Mouse (Mus musculus) adrenal gland, postnatal 14 days (tissue): Measurements from ENCODE around the gene Icam1. TPM values are rescaled to one million over a fixed set of nuclear protein-coding genes. Genes with fewer than 3 reads are reported as not detected.

Source experiments
- DNase-seq: peaks from one replicate; pipeline ENCODE4 v3.0.0; 2021; ENCODE audit warnings: mixed read lengths
- long read RNA-seq, 2 experiments: library from polyadenylated mRNA; stranded (forward); transcript quantifications; one replicate each; pipeline ENCODE4 v2.0.0; 2021
- total RNA-seq: library from RNA; stranded (reverse); gene quantifications from 2 replicates; pipeline ENCODE4 v1.2.3, GENCODE M21; 2021

The Icam1 gene
- total RNA-seq: 12.7 and 13.8 TPM in 2 replicates
- long read RNA-seq, experiment 1, transcript Icam1-201 (7 exons, 2,535 nt): major isoform, 6 of 7 reads
- long read RNA-seq, experiment 1, partial matches to known transcripts: 0 of 7 reads
- long read RNA-seq, experiment 1, other reads (novel, unspliced or antisense): 1 of 7 reads
- long read RNA-seq, experiment 2, transcript Icam1-201 (7 exons, 2,535 nt): major isoform, 6 of 9 reads
- long read RNA-seq, experiment 2, partial matches to known transcripts: 1 of 9 reads
- long read RNA-seq, experiment 2, other reads (novel, unspliced or antisense): 2 of 9 reads

DNA sequence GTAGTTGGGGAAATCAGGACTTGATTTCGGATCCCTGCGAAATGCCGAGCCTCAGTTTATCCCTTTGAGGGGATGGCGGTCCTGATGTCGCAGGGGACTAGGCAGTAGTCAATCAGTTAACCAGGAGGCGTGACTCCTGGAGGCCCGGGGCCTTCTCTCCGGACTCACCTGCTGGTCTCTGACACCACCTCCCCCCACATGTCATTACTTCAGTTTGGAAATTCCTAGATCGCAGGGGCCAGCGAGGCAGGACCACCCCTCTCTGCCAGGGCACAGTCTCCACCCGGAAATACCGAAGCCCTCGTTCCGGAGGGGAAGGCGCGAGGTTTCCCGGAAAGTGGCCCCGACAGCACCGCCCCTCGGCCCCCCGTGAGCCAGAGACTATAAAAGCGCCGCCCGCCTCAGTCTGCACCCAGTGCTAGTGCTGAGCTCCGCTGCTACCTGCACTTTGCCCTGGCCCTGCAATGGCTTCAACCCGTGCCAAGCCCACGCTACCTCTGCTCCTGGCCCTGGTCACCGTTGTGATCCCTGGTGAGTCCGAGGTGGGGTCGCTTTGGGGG is at the start of gene Icam1:
Gene Icam1 (plus strand): TSS at position 415 of the 560 bp plus-strand sequence.
- DNase-seq: peak; percentile 80

DNA sequence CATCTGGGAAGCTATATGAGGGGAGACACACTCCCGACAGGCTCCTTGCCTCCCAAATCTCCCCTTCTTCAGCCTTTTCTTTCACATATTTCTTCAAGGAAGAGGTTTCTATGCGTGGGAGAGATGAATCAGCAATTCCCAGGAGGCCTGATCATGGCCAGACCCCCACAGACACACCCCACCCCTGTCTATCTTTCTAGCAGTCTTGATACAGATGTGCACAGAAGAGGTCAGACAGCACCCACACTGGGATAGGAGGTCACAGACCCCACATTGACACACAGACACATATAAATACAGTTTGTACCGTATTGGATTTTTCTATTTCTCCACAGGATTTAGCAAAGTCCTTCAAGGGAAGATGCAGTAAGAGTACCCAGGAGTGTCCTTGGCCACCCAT is 49.8 kb upstream of the Icam1 start:
- DNase-seq: no peak

DNA sequence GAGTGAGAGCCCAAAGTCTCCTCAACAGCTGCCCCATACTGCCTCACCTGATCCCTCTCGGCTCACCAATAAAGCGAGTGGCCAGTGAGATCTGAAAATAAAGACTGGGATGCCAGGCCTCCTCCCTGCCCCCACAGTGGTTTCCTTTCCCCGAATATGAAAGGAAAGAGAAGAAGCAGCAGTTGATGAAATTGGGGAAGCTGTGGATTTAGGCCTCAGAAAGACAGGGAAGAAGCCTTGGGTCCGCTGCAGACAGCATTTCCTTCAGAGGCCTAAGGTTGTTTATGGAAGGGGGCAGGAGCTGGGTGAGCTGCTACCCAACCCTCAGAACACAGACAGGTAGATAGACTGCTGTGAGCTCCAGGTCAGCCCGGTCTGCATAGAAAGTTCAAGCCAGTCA is 49.0 kb upstream of the Icam1 start:
- DNase-seq: no peak

DNA sequence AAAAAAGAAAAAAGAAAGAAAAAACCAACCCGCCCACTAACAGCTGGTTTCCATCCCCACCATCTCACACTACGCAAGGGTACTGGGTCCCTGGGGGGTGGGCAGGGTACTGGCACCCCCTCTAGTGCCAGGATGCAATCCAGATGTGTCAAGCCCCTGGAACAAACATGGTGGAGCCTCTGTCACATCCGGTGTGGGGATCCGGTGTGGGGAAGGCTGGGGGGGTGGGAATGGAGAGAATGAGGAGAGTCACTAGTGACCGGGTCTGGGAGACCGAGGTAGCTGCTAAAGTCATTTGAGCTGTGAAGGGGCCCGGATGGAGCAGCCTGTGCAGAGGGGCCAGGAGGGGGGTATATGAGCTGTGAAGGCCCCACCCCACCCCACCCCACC is 44.0 kb upstream of the Icam1 start:
- no peak for DNase-seq

DNA sequence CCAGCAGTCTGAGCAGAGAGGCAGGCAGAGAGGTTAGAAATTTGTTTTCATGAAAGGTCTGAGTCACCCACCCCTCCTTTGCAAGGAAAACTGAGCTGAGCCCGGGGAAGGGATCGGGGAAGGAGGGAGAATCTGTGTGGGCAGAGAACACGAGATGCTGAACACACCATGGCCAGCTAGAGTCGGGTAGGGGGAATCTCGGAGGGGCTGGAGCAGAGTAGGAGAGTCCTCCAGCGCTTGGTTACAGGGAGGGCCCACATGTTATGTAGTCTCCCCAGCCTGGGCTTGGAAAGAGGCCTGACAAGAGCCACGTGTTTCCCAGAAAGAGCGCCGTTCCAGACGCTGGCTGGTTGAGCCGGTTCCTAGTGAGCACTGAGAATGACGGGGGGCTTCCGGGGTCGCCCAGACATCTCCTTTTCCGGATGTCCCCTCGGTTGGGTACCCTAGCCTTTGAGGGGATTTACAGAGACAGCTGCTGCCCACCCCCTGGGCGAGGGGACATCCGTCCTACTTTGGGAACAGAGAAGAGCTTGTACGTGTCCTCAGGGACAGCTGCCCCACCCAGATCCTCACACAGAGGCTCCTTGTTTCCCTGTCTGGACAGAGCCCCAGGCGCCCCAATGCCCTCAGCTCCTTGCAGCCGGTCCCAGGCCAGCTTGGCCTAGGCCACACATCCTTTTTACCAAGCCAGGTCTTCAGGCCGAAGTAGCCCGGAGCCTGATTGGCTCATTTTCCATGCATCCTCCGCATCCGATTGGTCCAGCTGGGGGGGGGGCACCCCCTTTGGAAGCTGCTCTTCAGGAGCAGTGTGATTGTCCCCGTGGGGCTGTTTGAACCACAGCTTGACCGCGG is 43.4 kb upstream of the Icam1 start:
- peak; percentile 70 for DNase-seq

DNA sequence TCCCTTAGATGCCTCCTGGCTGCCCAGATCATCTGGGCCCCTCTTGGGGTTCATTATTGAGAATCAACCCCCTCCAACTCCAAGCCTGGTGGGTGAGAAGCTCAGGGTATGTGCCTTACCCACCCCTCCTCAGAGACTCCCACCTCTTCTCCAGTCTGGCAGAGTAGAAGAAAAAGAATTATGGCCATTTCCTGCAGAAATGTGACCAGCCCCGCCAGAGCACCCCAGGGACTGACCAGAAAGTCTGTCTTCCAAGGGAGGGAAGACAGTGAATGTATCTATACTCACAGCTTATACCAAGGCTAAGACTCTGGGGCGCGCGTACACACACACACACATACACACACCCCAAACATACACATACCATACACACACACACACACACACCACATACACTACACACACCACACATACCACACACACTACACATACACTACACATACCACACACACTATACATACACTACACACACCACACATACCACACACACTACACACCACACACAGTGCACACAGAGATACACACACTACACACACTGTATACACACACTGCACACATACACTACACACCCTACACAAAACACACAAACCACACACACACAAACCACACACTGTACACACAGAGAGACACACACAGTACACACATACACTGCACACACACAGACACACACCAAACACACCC is 42.6 kb upstream of the Icam1 start:
- DNase-seq: no peak

DNA sequence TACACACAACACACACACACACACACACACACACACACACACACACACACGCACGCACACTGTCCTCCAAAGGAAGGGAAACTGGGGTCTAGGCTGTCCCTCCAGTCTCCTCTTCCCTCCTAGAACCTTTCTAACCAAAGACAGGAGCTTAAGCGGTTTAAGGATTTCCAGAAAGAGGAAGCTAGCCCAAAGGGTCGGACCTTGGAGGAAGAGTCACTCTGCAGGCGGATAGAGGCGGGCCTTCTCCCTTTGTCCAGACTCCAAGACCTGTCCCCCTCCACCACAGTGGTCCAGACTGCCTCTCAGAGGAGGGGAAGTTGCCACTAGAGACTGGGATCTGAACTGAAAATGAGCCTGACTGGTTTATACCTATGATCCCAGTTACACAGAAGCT is 42.1 kb upstream of the Icam1 start:
- peak; percentile 46 for DNase-seq

DNA sequence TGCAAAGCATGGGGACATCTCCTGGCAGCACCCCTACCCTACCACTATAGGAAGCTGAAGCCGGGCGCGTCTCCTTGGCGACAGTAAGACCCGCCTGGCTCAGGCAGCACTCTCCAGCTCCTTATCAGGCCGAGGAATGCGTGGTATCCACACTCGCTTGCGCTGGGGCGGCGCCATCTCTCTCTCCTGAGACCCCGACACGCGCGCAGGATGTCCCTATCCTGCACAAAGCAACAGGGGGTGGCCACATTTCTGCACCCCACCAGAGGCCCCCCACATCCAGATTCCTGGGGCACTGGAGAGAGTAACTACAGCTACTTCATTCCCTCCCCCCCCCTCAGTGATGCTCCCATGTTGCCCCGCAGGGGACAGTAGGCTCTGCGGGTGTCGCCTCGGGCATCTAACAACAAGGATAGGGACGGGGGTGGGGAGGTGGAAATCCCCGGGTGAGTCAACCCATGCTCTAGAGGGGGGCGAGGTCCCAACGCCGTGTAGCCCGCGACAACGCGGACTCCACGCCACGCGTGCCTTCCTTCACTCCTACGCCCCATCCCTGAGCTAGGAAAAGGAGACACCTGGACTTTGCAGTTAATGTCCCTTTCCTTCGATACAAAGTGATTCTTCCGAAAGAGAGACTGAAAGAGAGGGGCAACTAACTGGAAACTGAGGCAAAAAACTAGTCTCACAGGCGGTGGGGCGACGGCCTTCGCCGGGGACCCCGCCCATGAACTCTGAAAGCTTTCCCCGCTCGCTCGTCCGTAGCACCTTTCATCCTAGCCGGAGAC is 40.2 kb upstream of the Icam1 start:
- DNase-seq: peak; percentile 66

DNA sequence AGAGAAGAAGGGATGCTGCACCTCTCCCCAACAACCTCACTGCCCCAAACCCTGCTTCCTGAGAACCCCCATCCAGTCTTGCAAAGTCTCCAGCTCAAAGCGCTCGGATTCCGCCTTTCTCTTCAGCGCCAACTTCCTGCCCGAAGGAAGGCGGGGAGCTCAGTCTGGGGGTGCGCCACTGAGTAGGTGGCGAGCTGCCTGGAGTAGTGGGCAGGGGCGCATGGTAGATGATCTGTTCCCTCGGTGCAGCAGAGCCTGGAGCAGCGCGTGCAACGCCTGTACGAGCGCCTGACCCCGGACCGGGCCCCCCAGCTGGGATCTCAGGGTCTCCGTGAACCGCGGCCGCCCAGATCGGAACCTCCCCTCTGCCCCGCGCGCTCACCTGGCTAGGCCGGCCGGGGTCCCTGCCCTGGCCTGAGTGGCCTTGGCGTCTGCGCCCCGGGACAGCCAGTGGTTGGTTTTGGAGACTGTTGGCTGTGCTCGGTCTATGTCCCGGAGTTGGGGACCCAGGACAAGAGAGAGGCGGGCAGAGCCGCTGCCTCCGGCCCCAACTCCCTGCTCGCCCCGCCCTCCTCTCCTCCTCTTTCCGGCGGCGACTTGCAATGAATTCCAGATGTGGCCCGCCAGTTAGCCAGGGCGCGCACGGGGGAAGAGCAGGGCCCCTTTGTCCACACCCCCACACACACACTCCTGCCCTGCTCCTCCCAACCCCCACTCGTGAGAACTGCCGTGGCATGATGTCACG is 39.4 kb upstream of the Icam1 start, which contains the start of gene S1pr2:
Gene S1pr2 (minus strand): TSS at position 566 of the 745 bp plus-strand sequence.
- DNase-seq: peak; percentile 90

DNA sequence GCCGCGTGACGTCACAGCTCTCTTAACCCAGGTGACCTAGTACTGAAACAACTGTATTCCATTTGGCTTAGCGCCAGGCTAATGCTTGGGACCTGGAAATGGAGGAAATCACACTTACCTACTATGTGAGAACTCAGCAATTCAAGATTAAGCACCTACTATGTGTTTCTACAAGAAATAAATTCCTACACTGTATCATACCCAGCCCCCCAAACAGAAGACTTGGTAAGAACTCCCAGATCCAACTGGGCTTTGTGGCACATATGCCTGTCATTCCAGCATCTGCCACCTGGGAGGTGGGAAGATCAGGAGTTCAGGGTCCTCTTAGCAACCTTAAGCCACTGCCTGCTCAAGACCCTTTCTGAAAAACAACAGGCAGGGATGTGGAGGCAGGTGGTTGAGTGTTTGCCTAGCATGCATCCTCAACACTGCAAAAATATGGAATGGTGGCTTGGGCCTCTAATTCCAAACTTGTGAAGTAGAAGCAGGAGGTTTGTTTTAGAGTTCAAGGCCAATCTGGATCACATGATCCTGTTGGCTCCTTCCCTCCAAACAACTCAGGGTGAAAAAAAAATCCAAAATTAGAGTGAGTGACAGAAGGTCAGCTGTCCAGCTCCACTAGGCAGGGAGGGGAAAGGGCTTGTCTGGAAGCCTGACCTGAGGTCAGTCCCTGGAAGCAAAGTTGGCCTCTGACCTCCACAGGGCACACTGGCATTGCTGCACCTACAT is 38.7 kb upstream of the Icam1 start:
- DNase-seq: no peak

DNA sequence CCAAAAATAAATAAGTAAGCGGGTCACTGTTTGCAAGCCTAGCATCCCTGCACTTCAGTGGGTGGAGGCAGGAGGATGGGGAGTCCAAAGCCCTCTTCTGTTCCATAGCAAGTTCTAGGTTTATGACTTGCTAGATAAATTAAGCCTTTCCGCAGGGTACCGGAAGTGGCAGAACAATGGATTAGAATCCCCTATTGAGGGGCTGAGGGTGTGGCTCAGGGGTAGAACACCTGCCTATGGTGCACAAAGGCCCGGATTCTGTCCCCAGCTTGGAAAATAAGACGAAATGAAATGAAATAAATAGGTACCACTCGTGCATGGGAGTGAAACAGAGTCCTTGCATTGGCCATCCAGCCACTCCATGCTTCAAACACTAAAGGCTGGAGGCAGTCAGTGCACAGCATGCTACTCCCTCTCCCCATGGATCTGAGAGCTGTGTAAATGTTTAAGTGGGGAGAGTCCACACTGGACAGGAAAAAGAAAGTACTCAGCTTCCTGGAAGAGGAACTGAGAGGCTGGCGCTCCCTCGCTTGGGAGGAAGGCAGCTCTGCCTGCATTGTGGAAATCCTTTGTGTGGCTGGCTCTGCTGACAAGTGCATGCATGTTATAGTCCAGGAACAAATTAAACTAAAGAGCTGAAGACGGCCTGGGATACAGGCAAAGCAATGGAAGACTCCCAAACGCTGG is 37.2 kb upstream of the Icam1 start:
- no peak for DNase-seq

DNA sequence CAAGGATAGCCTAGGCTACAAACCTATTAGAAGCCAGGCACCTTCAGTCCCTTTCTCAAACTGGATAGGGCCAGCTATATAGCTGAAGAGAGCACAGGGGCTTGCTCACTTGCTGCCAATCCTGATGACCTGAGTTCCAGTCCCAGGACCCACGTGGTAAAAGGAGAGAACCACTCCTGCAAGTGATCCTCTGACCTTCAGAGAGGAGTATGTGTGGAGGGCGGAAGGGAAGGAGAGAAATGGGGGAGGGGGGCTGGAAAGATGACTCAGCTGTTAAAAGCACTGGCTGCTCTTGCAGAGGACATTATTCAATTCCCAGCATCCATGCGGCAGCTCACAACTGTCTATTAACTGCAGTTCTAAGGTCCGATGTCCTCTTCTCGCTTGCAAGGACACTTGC is 36.6 kb upstream of the Icam1 start:
- no peak for DNase-seq

DNA sequence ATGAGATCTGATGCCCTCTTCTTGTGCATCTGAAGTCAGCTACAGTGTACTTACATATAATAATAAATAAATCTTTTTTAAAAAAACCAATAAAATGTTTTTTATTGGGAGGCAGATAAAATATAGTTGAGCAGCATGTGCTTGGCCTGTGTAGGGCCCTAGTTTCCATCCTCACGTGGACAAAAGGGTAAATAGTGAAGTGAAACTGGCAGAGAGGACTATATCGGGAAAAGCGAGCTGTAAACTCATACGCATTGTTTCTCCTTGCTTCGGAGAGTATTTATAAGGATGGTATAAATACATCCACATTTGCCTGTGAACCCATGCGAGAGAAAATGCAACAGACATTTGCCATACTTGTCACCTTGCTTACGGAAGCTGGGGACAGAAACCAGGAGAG is 36.0 kb upstream of the Icam1 start:
- no peak for DNase-seq

DNA sequence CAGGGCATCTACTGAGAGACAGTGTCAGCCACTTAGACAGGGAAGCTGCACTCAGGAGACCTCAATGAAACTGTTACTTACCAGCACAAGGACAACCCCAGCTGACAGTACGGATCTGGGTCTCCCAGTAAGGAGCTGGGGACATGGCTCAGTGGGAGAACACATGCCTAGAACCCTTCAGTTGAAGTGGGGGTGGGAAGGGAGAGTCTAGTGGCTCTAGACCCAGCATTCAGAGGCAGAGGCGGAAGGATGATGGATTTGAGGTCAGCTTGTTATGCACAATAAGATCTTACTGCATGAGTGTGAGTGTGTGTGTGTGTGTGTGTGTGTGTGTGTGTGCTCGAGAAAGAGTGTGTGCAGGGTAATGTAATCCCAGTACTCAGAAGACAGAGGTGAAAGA is 33.6 kb upstream of the Icam1 start:
- no peak for DNase-seq

DNA sequence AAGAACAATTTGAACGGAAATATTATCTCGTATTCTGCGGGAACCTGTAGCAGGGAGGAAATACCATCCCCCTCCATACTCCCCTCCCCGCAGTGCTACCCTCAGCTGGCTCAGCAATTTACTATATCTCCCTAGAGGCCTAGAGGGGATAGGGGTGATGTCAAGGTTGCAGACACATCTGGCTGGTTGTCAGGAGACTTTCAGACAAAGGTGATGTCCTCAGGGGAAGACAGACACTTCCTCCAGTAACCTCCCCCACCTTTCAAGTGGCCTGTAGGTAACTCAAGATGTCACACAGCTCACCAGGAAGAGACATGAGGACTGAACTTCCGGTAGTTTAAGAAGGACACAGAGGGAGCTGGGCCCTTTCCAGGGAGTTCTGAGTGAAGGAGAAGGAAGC is 32.6 kb upstream of the Icam1 start:
- DNase-seq: no peak

DNA sequence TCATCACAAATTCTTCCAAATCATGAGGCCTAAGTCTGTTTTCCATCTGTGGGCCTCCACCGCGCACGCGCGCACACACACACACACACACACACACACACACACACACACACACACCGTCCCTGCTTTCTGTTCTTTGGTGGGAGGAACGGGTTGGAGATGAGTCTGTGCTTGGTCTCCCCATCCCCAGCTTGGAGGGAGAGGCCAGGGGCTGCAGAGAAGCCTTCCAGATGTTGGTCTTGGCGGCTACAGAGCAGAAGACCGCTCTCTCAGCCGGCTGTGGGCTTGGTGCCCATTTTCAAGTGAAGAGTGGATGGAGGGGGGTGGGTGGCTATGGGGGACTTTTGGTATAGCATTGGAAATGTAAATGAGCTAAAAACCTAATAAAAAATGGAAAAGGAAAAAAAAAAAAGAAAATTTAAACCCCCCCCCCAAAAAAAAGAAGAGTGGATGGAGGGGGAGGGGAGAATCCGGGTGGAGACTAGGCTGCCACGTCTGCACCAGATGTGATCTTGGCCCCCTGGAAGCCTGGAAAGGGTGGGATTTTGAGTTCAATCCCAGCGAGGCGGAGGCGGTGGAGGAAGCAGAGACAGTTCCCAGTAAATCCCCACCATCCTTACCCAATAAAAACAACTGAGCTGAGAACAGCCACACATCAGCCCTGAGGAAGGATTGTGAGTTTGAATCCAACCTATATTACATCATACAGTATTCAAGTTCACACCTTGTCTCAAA is 28.7 kb upstream of the Icam1 start:
- no peak for DNase-seq

DNA sequence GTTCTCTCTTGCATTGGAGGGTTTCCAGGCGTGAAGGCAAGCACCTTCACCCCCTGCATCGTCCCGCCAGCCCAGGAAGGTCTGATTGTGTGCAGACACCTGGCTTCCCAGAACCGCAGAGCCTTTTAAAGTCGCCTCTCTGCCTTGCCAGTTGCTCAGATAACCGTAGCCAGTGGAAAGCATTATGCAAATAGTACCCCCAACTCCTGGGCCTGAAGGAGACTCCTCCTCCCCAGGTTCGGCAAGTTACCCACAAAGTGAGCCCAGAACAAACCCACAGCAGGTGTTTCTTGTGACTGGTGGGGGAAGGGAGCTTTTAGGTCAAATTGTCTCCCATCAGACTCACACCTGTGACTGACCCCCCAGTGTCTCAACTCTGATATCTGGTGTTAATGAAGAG is 27.8 kb upstream of the Icam1 start:
- no peak for DNase-seq

DNA sequence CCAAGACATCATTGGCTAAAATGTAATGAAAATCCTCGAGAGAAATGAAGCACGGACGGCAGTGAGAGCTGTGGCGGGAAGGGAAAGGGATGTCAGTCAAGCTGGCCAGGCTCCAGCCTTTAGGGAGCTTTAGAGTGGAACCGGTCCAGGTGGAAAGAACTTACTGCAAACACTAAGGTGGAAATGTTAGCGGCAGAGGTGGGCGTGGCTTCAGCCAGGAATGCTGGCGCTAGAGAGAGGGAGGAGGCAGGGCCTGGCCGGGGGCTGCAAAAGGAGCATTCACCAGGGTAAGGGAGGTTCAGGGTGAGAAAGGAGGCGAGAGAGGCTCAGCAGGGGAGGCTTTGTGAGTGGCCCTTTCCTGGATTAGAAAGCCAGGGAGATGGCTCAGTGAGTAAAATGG is 24.9 kb upstream of the Icam1 start:
- no peak for DNase-seq

DNA sequence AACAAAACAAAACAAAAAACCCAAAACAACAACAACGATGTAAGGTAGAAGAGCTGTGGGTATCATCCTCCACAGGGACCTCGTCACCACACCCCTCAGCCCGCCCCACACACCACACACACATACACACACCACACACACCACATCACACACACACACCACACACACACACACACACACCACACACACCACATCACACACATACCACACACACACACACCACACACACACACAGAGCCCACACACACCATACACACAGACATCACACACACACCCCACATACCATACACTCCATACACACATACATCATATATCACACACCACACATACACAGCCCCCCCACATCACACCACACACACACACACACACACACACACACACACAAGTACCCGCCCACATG is 24.2 kb upstream of the Icam1 start:
- no peak for DNase-seq
